Mouse (Mus musculus): ENCODE measurements around the gene Msmp. TPM values are rescaled to one million over a fixed set of nuclear protein-coding genes. Genes with fewer than 3 reads are reported as not detected.
"Not testable (repeated sequence)": the region's sequence is repeated elsewhere in the genome, so short reads cannot be mapped to it uniquely, and the experiment has no call there.

Msmp gene
- total RNA-seq, 2 experiments from 2014 or later = 0.52 TPM; not detected in 1

DNA sequence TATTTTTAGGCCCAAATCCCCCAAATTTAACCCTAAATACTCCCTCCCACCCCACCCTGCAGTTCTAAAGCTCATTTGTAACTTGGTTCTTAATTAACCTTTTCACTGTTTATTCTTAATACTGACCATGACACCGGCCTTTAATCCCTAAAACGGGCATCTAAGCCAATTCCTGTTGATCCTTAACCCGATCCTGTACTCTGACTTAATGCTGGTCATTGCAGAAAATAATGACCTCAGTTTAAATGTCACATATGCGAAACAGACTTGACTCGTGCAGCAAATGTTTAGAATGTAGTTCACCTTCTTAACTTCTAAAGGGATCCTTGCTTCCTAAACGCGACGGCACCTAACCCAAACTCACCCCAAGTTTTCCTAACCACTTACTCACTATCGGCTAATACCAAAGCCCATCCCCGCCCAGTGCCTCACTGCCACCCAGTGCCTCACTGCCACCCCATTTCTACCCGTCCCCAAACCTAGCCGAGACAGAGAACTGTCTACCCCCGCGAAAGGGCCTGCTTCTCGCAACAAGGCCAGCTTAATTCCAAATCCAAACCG is 22.8 kb downstream of the Msmp start:
- no peak for DNase-seq

DNA sequence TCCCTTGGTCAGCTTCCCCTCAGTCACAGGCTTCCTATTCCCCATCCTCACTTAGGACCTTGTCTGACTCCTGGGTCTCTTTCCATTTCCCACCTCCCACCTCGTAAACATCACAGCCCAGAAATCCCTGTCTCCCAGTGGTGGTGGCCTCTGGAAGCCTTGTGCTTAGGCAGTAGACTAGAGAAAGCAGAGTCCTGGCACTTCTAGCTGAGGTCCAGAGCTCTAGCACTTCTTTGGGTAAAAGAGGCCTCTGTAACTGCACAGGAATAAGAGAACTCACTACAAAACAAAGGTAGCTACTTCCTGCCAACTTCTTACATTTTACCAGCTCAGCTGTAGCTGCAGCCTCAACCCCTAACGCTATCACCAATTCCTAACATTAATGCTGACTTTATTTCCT is 23.3 kb downstream of the Msmp start:
- no peak for DNase-seq

DNA sequence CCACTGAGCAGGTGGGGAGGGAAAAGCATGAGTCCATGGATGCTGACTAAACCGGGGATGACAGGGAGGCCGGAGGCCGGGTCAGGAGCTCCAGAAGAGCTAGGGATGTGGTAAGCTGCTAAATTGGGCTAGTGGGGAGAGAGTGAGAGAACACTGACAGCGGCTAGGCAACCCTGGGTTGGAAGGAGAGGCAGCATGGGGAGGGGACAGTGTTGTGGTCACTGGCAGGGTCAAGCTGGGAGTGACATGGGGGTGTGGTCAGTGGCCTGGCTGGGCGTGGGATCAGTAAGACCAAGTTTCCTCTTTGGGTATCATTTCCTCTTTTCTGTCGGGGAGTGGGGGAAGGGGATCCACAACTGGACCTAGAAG is 24.1 kb downstream of the Msmp start:
- peak; percentile 66 for DNase-seq

DNA sequence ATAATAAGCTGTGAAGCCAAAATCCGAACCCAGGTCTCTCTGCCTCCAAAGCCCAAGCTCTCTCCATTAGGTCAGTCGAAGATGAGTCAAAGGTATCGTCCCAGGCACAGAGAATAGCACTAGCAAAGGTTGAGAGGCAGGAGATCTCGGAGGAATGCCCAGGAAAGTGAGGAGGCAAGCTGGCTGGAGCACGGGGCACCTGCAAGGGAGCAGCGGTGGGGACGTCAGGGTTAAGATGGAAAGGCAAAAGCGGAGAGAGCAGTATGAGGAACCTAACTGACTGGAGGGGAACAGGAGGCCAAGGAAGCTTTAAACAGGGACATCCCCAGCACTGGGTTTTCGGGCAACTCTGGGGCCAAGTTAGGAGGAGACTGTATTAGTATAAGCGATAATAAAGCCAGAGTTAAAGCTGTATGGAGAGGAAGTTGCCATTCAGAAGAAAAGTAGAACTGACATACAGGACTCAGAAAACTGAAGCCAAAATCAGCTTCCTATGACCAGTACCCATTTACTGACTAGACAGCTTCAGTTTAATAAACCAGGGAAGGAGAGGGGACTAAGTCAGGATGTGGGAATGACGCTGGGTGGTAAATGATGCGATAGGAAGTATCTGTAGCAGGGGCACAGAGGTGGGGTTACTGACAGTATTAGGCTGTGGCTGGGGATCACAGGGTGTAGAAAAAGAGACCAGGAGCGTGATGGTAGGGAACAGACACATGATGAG is 24.6 kb downstream of the Msmp start:
- no peak for DNase-seq

DNA sequence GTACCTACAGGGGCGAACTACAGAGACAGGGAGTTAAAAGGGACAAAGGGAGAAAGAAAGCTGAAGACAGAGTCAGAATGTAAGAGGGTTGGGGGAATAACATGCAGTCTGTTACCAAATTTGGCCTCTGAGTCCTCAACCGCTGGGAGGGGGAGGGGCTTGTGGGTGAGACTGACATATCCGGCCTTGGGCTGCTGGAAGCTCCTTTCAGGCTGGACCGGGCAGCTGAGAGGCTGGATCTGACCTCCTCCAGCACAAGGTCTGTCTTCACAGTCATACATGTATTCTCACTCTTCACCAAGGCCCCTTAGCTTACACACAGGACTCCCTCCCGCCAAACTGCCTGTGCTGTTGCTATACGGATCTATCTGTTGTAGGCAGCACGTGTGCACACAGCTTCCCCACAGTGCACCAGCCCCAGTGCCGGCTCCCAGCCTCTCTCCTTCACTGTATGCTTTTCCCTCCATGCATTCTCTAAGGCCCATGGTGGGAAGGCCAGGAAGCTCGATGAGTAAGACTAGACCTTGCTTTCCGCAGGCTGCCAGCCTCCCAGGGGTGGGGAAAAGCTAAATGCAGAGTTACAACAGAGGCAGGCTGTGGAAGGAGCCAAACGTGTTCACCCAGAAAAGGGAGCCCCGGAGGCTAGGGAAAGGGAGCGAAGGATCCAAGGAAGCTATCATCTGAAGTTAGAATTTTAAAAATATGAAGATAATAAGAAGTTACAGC is 25.5 kb downstream of the Msmp start:
- DNase-seq = peak; percentile 88

DNA sequence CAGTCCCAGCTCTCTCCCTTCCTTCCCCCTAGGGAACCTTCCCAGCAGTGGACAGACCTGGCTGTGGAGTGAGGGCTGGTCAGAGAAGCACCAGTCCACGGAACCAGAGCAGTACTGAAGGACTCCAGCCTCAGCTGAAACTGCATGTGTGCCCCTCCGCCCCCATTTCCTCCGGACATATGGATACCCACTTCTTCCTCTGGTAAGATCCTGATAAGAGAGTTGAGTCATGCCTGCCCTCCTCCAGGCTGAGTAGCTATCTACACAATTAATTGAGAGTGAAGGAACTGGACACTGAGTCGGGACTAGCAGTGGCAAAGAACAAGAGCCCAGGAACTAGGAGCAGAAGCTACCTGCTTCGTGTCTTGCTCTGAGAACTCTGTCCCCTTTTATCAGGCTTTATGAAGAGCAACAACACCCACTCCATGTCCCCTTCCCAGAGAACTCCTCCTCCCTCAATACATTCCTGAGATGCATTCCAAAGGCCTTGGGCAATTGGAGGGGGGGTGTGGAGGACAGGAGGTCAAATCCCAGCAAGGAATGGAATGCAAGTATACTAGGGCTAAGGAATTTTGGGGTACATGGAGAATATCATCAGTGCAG is 26.2 kb downstream of the Msmp start:
- DNase-seq = peak; percentile 46

GRCm38 (mm10) chr4:43555926-43556325 is 28.4 kb downstream of the Msmp start:
- no peak for DNase-seq

DNA sequence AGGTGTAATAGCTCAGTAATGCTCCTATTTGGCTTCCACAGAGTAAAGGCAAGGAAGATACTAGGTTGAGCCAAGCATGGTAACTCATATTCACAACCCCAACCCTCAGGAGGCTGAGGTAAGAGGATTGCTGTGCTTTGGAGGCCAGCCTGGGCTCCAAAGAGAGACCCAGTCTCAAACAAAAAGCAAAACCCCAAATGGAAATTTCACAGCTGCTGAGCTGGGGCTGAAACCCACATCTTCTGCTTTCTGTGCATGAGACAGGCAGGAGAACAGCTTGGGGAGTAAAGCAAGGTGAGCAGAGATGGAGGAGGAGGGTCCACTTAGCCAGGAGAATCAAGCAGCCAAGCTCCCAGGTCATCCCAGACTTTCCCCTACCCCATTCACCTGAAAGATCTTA is 30.4 kb downstream of the Msmp start:
- no peak for DNase-seq

- no peak for DNase-seq
Observed at GRCm38 (mm10) chr4:43552437-43552836, 31.9 kb downstream of the Msmp start.

DNA sequence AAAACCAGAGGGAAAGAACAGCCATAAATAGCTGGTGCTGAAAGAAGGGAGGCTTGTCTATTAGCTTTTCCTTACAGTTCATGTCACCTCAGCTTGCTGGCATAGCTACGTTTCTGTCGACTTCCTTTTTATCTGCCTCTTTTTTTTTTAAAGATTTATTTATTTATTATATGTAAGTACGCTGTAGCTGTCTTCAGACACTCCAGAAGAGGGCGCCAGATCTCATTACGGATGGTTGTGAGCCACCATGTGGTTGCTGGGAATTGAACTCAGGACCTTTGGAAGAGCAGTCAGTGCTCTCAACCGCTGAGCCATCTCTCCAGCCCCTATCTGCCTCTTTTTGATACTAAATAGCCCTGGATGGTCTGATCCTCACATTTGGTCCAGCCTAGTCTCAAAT is 32.4 kb downstream of the Msmp start:
- not testable (repeated sequence) for DNase-seq

DNA sequence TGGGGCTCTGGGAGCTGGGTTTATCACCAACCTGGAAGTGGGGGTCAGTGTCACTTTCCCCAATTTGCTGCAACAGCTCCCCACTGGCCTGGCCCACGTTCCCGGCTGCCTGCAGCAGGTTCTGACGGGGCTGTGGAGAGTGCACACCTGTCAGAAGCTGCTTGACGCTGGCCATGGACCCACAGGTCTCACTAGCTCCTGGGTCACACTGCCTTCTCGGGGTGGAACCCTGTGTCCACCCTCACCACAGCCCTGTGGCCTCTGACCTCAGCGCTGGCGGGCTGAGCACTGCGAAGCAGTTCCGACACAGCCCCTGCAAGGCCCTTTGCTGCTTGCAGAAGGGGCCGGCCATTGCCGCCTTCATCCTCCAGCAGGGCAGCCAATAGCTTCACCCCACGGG is 35.2 kb downstream of the Msmp start:
- no peak for DNase-seq

DNA sequence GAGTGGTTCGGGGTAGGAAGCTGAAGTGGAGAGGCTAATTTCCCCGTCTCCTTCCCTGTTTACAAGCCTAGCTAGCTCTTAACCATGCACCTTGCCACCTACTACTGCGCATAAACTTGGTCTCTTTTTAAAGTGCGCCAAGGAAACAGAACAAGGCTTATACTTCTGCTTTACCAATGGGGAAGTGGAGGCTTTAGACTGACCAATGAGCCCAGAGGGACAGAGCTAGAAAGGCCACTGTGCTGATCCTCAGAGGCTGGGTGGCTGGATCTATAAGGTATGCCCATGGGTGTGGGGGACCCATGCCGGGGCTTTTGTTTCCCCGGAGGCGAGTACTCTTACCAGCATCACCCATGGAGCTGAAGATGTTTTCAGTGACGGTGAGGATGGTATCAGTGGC is 37.1 kb downstream of the Msmp start:
- DNase-seq = no peak

- DNase-seq = peak; percentile 61
Observed at GRCm38 (mm10) chr4:43546375-43547047, 37.8 kb downstream of the Msmp start.

DNA sequence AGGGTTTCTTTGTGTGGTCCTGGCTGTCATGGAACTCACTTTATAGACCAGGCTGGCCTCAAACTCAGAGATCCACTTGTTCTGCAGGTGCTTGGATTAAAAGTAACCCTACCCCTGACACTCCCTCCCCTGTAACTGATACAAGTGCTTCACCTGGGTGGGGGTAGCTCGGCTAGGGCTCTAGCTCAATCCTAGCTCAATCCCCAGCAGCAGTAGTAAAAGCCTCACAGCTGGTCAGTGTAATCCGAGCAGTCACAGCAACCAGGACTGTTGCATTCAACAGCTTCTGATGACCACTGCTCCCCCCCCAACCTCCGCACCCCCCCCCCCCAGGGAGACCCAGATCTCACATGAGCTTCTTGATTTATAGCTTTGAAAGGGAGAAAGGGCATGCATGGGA is 42.2 kb downstream of the Msmp start:
- no peak for DNase-seq

GRCm38 (mm10) chr4:43536031-43536430 is 48.3 kb downstream of the Msmp start:
- DNase-seq = no peak

DNA sequence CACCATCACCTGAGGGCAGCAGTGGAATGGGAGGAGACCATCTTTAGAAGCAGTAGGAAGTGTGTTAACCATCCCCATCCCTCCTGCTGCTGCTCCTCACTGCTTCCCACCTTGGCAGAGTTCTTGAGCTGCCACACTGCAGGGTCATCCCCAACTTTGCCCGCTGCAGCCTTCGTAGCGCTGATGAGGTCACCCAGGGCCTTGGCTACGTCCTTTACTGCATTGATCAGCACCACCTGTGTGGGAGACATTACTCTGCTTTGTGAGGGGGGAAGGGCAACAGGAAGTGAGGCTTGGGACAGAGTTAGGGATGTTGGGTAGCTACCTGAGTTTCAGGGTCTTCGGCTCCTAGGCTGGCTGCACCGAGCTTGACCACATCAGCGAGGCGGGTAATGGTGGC is 48.7 kb downstream of the Msmp start:
- no peak for DNase-seq

- no peak for DNase-seq
Observed at GRCm38 (mm10) chr4:43533270-43533669, 51.0 kb downstream of the Msmp start.

Small RNAs within 50 kb of the gene (microRNA-seq; reads per million reads assigned to microRNA genes)
- 0.35 to 0.82 reads per million in 2 experiments for gene Gm25262

Other genes with a start within 250 kb of the Msmp start
- gene Rusc2, start 202.5 kb downstream of the Msmp start, total RNA-seq (2021) = 10 to 100 TPM; 39.5 to 41.2 TPM
- not detected for gene Fam166b, start 155.4 kb downstream of the Msmp start, total RNA-seq (2021)
- 10 to 100 TPM; 41.2 to 45.4 TPM for gene Tesk1, start 142.6 kb downstream of the Msmp start, total RNA-seq (2021)
- gene Cd72, start 129.9 kb downstream of the Msmp start, total RNA-seq (2021) = under 1 TPM; 0.56 to 0.69 TPM
- not detected for gene Sit1, start 100.8 kb downstream of the Msmp start, total RNA-seq (2021)
- gene Ccdc107, start 91.6 kb downstream of the Msmp start, total RNA-seq (2021) = 10 to 100 TPM; 33.3 to 36.9 TPM
- gene Arhgef39, start 84.8 kb downstream of the Msmp start, total RNA-seq (2021) = 10 to 100 TPM; 14.0 to 15.7 TPM
- gene Car9, start 77.5 kb downstream of the Msmp start, total RNA-seq (2021) = under 1 TPM; 0.74 to 0.97 TPM
- 100 to 1,000 TPM; 104 to 136 TPM for gene Tpm2, start 60.7 kb downstream of the Msmp start, total RNA-seq (2021)
- gene Creb3, start 22.2 kb downstream of the Msmp start, total RNA-seq (2021) = 10 to 100 TPM; 53.2 to 53.4 TPM
- gene Tln1, start 21.8 kb downstream of the Msmp start, total RNA-seq (2021) = 100 to 1,000 TPM; 184 to 187 TPM
- 10 to 100 TPM; 38.6 to 39.1 TPM for gene Rgp1, start 5.8 kb downstream of the Msmp start, total RNA-seq (2021)
- gene Gba2, start 5.6 kb downstream of the Msmp start, total RNA-seq (2021) = 10 to 100 TPM; 17.7 to 17.8 TPM
- 10 to 100 TPM; 35.1 to 35.8 TPM for gene Npr2, start 47.4 kb upstream of the Msmp start, total RNA-seq (2021)
- under 1 TPM in 1 of 2 experiments, not detected in 1; 0.32 TPM for gene Spag8, start 69.1 kb upstream of the Msmp start, total RNA-seq (2021)
- gene Hint2, start 72.0 kb upstream of the Msmp start, total RNA-seq (2021) = 10 to 100 TPM; 92.2 to 98.4 TPM
- gene Tmem8b, start 84.5 kb upstream of the Msmp start, total RNA-seq (2021) = 10 to 100 TPM; 15.4 to 17.9 TPM
- under 1 TPM in 1 of 2 experiments, not detected in 1; 0.23 TPM for gene Fam221b, start 84.7 kb upstream of the Msmp start, total RNA-seq (2021)
- gene Olfr70, start 116.3 kb upstream of the Msmp start, total RNA-seq (2021) = not detected
- not detected for gene Olfr71, start 125.8 kb upstream of the Msmp start, total RNA-seq (2021)
- 1 to 10 TPM; 3.2 to 3.4 TPM for gene Hrct1, start 142.7 kb upstream of the Msmp start, total RNA-seq (2021)
- 1 to 10 TPM; 2.0 to 2.3 TPM for gene Spaar, start 145.5 kb upstream of the Msmp start, total RNA-seq (2021)
- not detected for gene Olfr159, start 186.5 kb upstream of the Msmp start, total RNA-seq (2021)
- gene Olfr156, start 239.4 kb upstream of the Msmp start, total RNA-seq (2021) = not detected

Data from heart, postnatal 4 days (tissue).